17 mouse cellular contexts compared by ENCODE assay signal in the genomic region with DNA sequence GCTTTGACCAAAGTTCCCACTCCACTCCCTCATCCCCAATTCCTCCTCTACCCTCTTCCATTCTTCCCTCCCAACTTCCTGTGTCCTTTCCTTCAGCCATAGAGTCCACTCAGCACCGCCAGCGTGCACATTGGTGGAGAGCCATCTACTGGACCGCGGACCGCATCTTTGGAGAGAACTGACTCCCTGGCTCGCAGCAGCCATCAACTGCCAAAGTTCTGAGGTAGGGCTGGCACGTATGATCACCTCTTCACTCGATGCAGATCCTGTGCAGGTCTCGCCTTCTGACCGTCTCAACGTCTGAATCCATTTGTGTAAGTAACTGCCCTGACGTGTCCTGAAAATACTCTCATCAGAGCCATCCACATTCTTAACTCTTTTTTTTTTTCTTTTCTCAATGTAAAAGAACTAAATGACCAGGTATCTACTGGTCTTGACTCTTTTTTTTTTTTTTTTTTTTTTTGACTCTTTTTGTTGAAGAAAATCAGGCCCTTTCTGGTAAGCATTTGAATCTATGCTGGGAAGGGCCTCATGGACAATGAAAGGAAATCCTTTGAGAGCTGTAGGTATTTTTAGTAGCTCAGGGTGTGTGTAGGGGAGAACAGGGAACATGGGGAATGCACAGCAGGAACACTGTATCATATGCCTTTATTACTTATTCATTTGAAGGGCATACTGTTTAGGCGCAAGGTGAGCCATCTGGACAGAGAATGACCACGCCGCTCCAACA.
A peak's percentile ranks its signal among the peaks of the same experiment; 100 is the strongest.
DNase-seq lines count a peak whose midpoint lies in the region; ATAC-seq and TF ChIP-seq lines count a peak whose summit lies in the region.
"Had no signal": no experiment of that assay in that cellular context is flagged by ENCODE, and none has a peak within 500 bp of the region (broad histone marks: within the 10 kb centered on the region; RNA-seq: fewer than 3 reads in every experiment).

No protein-coding gene starts in this region.

- H3K4me2 ChIP-seq in kidney, embryonic 16.5 days (replicated peaks; ENCODE audit: low read depth, low read length), result no peak overlapping the region
- no peak overlapping the region for H3K4me2 ChIP-seq in midbrain, embryonic 16.5 days (ENCODE audit: low read length)
- H3K4me2 ChIP-seq in midbrain, postnatal 0 days (ENCODE audit: low read depth, low read length, poor library complexity, severe bottlenecking), result no peak overlapping the region
- H3K4me2 ChIP-seq: embryonic facial prominence, embryonic 15.5 days; hindbrain, embryonic 14.5 days; midbrain, embryonic 11.5 days had no signal

- intact Hi-C loops in gastrocnemius, adult 2 months (cut with DNase I), result no loop called here

- H3K4me3 ChIP-seq in gastrocnemius, adult 2 months, result no peak overlapping the region
- no peak overlapping the region for H3K4me3 ChIP-seq in kidney, embryonic 16.5 days (ENCODE audit: low read length)
- no peak overlapping the region for H3K4me3 ChIP-seq in midbrain, embryonic 16.5 days (ENCODE audit: low read depth, low read length)
- H3K4me3 ChIP-seq in midbrain, postnatal 0 days (ENCODE audit: low read depth, low read length), result no peak overlapping the region
- H3K4me3 ChIP-seq: embryonic facial prominence, embryonic 15.5 days; myocyte had no signal

- DNase-seq in gastrocnemius, adult 2 months, result no peak
- DNase-seq in gastrocnemius, adult 8-10 months (ENCODE audit: low spot score in 2 of 2), result no peak
- no peak for DNase-seq in kidney, postnatal 14 days
- DNase-seq in midbrain, postnatal 0 days (ENCODE audit: low spot score), result no peak
- no peak for DNase-seq in right cerebral cortex, postnatal 25 days
- DNase-seq in frontal cortex, postnatal 14 days (ENCODE audit: low spot score in 2 of 2), result no peak
- DNase-seq: kidney, adult 18-20 months; layer of hippocampus, adult 9-11 months; liver; lung, postnatal 14 days; thymus, postnatal 25 days had no signal

- H3K27me3 ChIP-seq in kidney, embryonic 16.5 days (ENCODE audit: insufficient read depth, low read length), result no peaks in the 10 kb centered on the region
- no peaks in the 10 kb centered on the region for H3K27me3 ChIP-seq in midbrain, embryonic 16.5 days (ENCODE audit: control insufficient read depth, insufficient read depth, low read depth, low read length)
- H3K27me3 ChIP-seq in midbrain, postnatal 0 days (ENCODE audit: insufficient read depth, low read length), result no peaks in the 10 kb centered on the region
- H3K27me3 ChIP-seq: embryonic facial prominence, embryonic 15.5 days had no signal

- peaks cover 69% of the 10 kb centered on the region for H3K36me3 ChIP-seq in kidney, embryonic 16.5 days (ENCODE audit: insufficient read depth, low read length)
- H3K36me3 ChIP-seq in midbrain, embryonic 16.5 days (ENCODE audit: control insufficient read depth, insufficient read depth, low read length), result peaks cover 13% of the 10 kb centered on the region
- peaks cover 24% of the 10 kb centered on the region for H3K36me3 ChIP-seq in midbrain, postnatal 0 days (ENCODE audit: insufficient read depth, low read length)

- ATAC-seq in kidney, embryonic 16.5 days (ENCODE audit: low FRiP score, low TSS enrichment), result no peak
- ATAC-seq in midbrain, embryonic 16.5 days, result no peak
- ATAC-seq in midbrain, postnatal 0 days (ENCODE audit: low FRiP score), result no peak

- WGBS in kidney, embryonic 16.5 days, result 90% methylated on average over 15 of the region's 15 CpGs
- WGBS in midbrain, embryonic 16.5 days, result 95% methylated on average over 15 of the region's 15 CpGs
- WGBS in midbrain, postnatal 0 days, result 96% methylated on average over 15 of the region's 15 CpGs

- H3K4me1 ChIP-seq in kidney, embryonic 16.5 days (ENCODE audit: insufficient read depth, low read length), result no peaks in the 10 kb centered on the region
- H3K4me1 ChIP-seq in midbrain, embryonic 16.5 days (ENCODE audit: control insufficient read depth, insufficient read depth, low read length), result peaks cover 12% of the 10 kb centered on the region
- no peaks in the 10 kb centered on the region for H3K4me1 ChIP-seq in midbrain, postnatal 0 days (ENCODE audit: insufficient read depth, low read length)

- no peak for TF ChIP-seq CTCF in gastrocnemius, adult 2 months (IDR thresholded peaks at IDR 0.05)
- no peak for TF ChIP-seq CTCF in midbrain, postnatal 0 days (IDR thresholded peaks at IDR 0.05)

- H3K9me3 ChIP-seq in kidney, embryonic 16.5 days (ENCODE audit: low read length), result no peaks in the 10 kb centered on the region
- H3K9me3 ChIP-seq in midbrain, embryonic 16.5 days (replicated peaks; ENCODE audit: control insufficient read depth, low read length, poor library complexity, severe bottlenecking), result no peaks in the 10 kb centered on the region
- H3K9me3 ChIP-seq in midbrain, postnatal 0 days (ENCODE audit: low read length), result no peaks in the 10 kb centered on the region
- H3K9me3 ChIP-seq: embryonic facial prominence, embryonic 15.5 days had no signal

- no peak overlapping the region for H3K9ac ChIP-seq in kidney, embryonic 16.5 days (replicated peaks; ENCODE audit: low read length)
- no peak overlapping the region for H3K9ac ChIP-seq in midbrain, embryonic 16.5 days (ENCODE audit: low read depth, low read length)
- H3K9ac ChIP-seq in midbrain, postnatal 0 days (replicated peaks; ENCODE audit: low read length, poor library complexity, severe bottlenecking), result no peak overlapping the region
- H3K9ac ChIP-seq: embryonic facial prominence, embryonic 15.5 days; hindbrain, embryonic 14.5 days had no signal

- H3K27ac ChIP-seq in gastrocnemius, adult 2 months, result peak overlapping the region; percentile 71
- peak overlapping the region; percentile 26 for H3K27ac ChIP-seq in kidney, embryonic 16.5 days (ENCODE audit: low read length)
- peak overlapping the region; percentile 3; the same call in 1 of the 2 replicates for H3K27ac ChIP-seq in midbrain, embryonic 16.5 days (ENCODE audit: low read length)
- H3K27ac ChIP-seq in midbrain, postnatal 0 days (ENCODE audit: low read depth, low read length), result no peak overlapping the region
- H3K27ac ChIP-seq: embryonic facial prominence, embryonic 15.5 days; hindbrain, embryonic 14.5 days had no signal
